15 mouse cellular contexts compared by ENCODE assay signal in genomic region chr14:22627105-22627829, GRCm38 (mm10).
DNase-seq lines count a peak whose midpoint lies in the region; ATAC-seq and TF ChIP-seq lines count a peak whose summit lies in the region.
"Had no signal": no experiment of that assay in that cellular context is flagged by ENCODE, and none has a peak within 500 bp of the region (broad histone marks: within the 10 kb centered on the region; RNA-seq: fewer than 3 reads in every experiment).

No protein-coding gene starts in this region.

- 0 out of 2 replicates have a peak, but pooled peaks cover 4% of the 10 kb centered on the region for H3K4me1 ChIP-seq in kidney, postnatal 0 days (replicated peaks; ENCODE audit: insufficient read depth, low read length)
- H3K4me1 ChIP-seq: forebrain, embryonic 12.5 days; hindbrain, embryonic 12.5 days had no signal

- H3K9ac ChIP-seq in kidney, postnatal 0 days (ENCODE audit: low read depth, low read length), result no peak overlapping the region
- H3K9ac ChIP-seq: forebrain, embryonic 12.5 days; hindbrain, embryonic 12.5 days; limb, embryonic 12.5 days had no signal

- H3K4me2 ChIP-seq in kidney, postnatal 0 days (ENCODE audit: low read length), result no peak overlapping the region
- H3K4me2 ChIP-seq: forebrain, embryonic 12.5 days; heart, embryonic 11.5 days; hindbrain, embryonic 12.5 days; limb, embryonic 12.5 days had no signal

- peak; percentile 81 for DNase-seq in gastrocnemius, adult 18-20 months (ENCODE audit: low spot score)
- no peak for DNase-seq in gastrocnemius, postnatal 4 days (ENCODE audit: low spot score in 2 of 2)
- peak; percentile 40 for DNase-seq in 3T3-L1 (ENCODE audit: low read depth, low spot score)
- peak; percentile 60 to 74 for DNase-seq in gastrocnemius, adult 8-10 months (ENCODE audit: low spot score in 2 of 2)
- peak; percentile 91 for DNase-seq in kidney, postnatal 0 days (ENCODE audit: low spot score)
- no peak for DNase-seq in right cerebral cortex, adult 18-20 months
- DNase-seq in adrenal gland, adult 8-10 months, result no peak
- DNase-seq in thymus, adult 18-20 months, result no peak
- DNase-seq: layer of hippocampus, adult 9-11 months had no signal

- peak overlapping the region; percentile 68 for H3K27ac ChIP-seq in kidney, postnatal 0 days
- H3K27ac ChIP-seq: forebrain, embryonic 12.5 days; hindbrain, embryonic 12.5 days; limb, embryonic 12.5 days; macrophage had no signal

- no peak overlapping the region for H3K4me3 ChIP-seq in kidney, postnatal 0 days (replicated peaks; ENCODE audit: low read depth, low read length)
- H3K4me3 ChIP-seq: forebrain, embryonic 12.5 days; hindbrain, embryonic 12.5 days; limb, embryonic 12.5 days had no signal

- ATAC-seq in kidney, postnatal 0 days (replicated peaks; ENCODE audit: low FRiP score, low read depth), result peak; percentile 91

- peak; percentile 37; the same call in 1 of the 2 replicates for TF ChIP-seq CTCF in kidney, postnatal 0 days (IDR thresholded peaks at IDR 0.05; ENCODE audit: low read depth)

- no peaks in the 10 kb centered on the region for H3K27me3 ChIP-seq in kidney, postnatal 0 days (ENCODE audit: insufficient read depth, low read length)
- H3K27me3 ChIP-seq: forebrain, embryonic 12.5 days; hindbrain, embryonic 12.5 days; limb, embryonic 12.5 days had no signal

- no peaks in the 10 kb centered on the region for H3K36me3 ChIP-seq in kidney, postnatal 0 days (ENCODE audit: insufficient read depth, low read length)
- H3K36me3 ChIP-seq: forebrain, embryonic 12.5 days; G1E; hindbrain, embryonic 12.5 days; limb, embryonic 12.5 days had no signal

- H3K9me3 ChIP-seq in kidney, postnatal 0 days (replicated peaks; ENCODE audit: low read length), result no peaks in the 10 kb centered on the region
- H3K9me3 ChIP-seq: forebrain, embryonic 12.5 days; hindbrain, embryonic 12.5 days; limb, embryonic 12.5 days had no signal

- WGBS in kidney, postnatal 0 days, result 19% methylated on average over 8 of the region's 8 CpGs

Comparison
In these comparisons a context has a peak if more than half of its experiments do, and no peak if none do; other contexts are left out.
1. DNase-seq: peak in gastrocnemius, adult 18-20 months (single experiment), 3T3-L1 (single experiment), gastrocnemius, adult 8-10 months (2 of 2) and kidney, postnatal 0 days (single experiment); none in gastrocnemius, postnatal 4 days (0 of 2), right cerebral cortex, adult 18-20 months (single experiment), adrenal gland, adult 8-10 months (single experiment) and thymus, adult 18-20 months (0 of 2).